Mouse (Mus musculus) forebrain, embryonic 10.5 days (tissue): Measurements from ENCODE around the gene Cavin1. TPM values are rescaled to one million over a fixed set of nuclear protein-coding genes. Genes with fewer than 3 reads are reported as not detected.

ENCODE experiments used
- DNase-seq: peaks from one replicate; pipeline ENCODE4 v3.0.0-alpha.2; 2017; ENCODE audit warnings: low spot score; ENCODE audit errors: extremely low spot score
- H3K27ac ChIP-seq: fragments of 300-500 bp; sonication (generic); 2 replicates; pipeline ENCODE4 v1.5.1; 2016; ENCODE audit warnings: mild to moderate bottlenecking
- H3K27me3 ChIP-seq: fragments of 300-500 bp; sonication (generic); 2 replicates; pipeline ENCODE4 v1.6.1; 2016; ENCODE audit warnings: mild to moderate bottlenecking; ENCODE audit not compliant: poor library complexity, severe bottlenecking
- H3K36me3 ChIP-seq: fragments of 300-500 bp; sonication (generic); replicated peaks from 2 replicates; pipeline ENCODE4 v1.6.1; 2016; ENCODE audit warnings: mild to moderate bottlenecking, moderate library complexity
- H3K4me1 ChIP-seq: fragments of 300-500 bp; sonication (generic); 2 replicates; pipeline ENCODE4 v1.6.1; 2016
- H3K4me3 ChIP-seq: fragments of 300-500 bp; sonication (generic); 2 replicates; pipeline ENCODE4 v1.5.1; 2016; ENCODE audit warnings: mild to moderate bottlenecking, moderate library complexity
- H3K9me3 ChIP-seq: fragments of 300-500 bp; sonication (generic); 2 replicates; pipeline ENCODE4 v1.6.1; 2016; ENCODE audit warnings: mild to moderate bottlenecking, moderate library complexity
- WGBS: fragments of 180-500 bp; shearing (Covaris S2); methylation state at CpG from one replicate; pipeline ENCODE4 v1.1.7; 2016; 5-methylcytosine and 5-hydroxymethylcytosine counted together
- polyA plus RNA-seq: library from polyadenylated mRNA; unstranded; fragments of >200 nt; fragmentation: Nextera tagmentation; extraction: Ambion mirVana; gene quantifications from 2 replicates; pipeline ENCODE4 v1.2.1, GENCODE M21; 2016

The Cavin1 gene
- polyA plus RNA-seq, 1 experiment from 2014 or later, result 16.6 TPM

- Histone ChIP-seq H3K4me3 (no peak overlapping the region), H3K4me1 (peaks cover 4% of the 10 kb centered on the region; the same call in 1 of the 2 replicates), H3K36me3 (no peaks in the 10 kb centered on the region), H3K27me3 (no peaks in the 10 kb centered on the region), H3K27ac (no peak overlapping the region), H3K9me3 (no peaks in the 10 kb centered on the region)
- DNase-seq, result no peak
- 68% methylated on average over 9 of the region's 9 CpGs for WGBS
Measured at GRCm38 (mm10) chr11:100994233-100994632, 23.5 kb upstream of the Cavin1 start.

- Histone ChIP-seq H3K27me3 (no peaks in the 10 kb centered on the region), H3K27ac (no peak overlapping the region), H3K9me3 (no peaks in the 10 kb centered on the region), H3K36me3 (no peaks in the 10 kb centered on the region), H3K4me1 (peaks cover 4% of the 10 kb centered on the region; the same call in 1 of the 2 replicates), H3K4me3 (no peak overlapping the region)
- 86% methylated on average over 2 of the region's 2 CpGs for WGBS
- DNase-seq, result no peak
Measured at GRCm38 (mm10) chr11:100993437-100993836, 22.8 kb upstream of the Cavin1 start.

GRCm38 (mm10) chr11:100991027-100991534 lies 20.4 kb upstream of the Cavin1 start:
- Histone ChIP-seq H3K27me3 (no peaks in the 10 kb centered on the region), H3K27ac (no peak overlapping the region), H3K4me1 (peaks cover 4% of the 10 kb centered on the region; the same call in 1 of the 2 replicates), H3K9me3 (no peaks in the 10 kb centered on the region), H3K4me3 (no peak overlapping the region), H3K36me3 (no peaks in the 10 kb centered on the region)
- DNase-seq, result no peak
- 24% methylated on average over 6 of the region's 6 CpGs for WGBS

- no peak for DNase-seq
- H3K9me3 ChIP-seq, result no peaks in the 10 kb centered on the region
- H3K4me3 ChIP-seq, result no peak overlapping the region
- no peak overlapping the region for H3K27ac ChIP-seq
- H3K4me1 ChIP-seq, result peaks cover 4% of the 10 kb centered on the region; the same call in 1 of the 2 replicates
- WGBS, result 71% methylated on average over 2 of the region's 2 CpGs
- no peaks in the 10 kb centered on the region for H3K27me3 ChIP-seq
- no peaks in the 10 kb centered on the region for H3K36me3 ChIP-seq
Measured at GRCm38 (mm10) chr11:100989666-100990065, 19.0 kb upstream of the Cavin1 start.

GRCm38 (mm10) chr11:100988674-100989073 lies 18.0 kb upstream of the Cavin1 start:
- Histone ChIP-seq H3K27ac (no peak overlapping the region), H3K9me3 (no peaks in the 10 kb centered on the region), H3K36me3 (no peaks in the 10 kb centered on the region), H3K27me3 (no peaks in the 10 kb centered on the region), H3K4me1 (peaks cover 5% of the 10 kb centered on the region), H3K4me3 (no peak overlapping the region)
- WGBS, result 85% methylated on average over 3 of the region's 3 CpGs
- no peak for DNase-seq

GRCm38 (mm10) chr11:100985607-100986006 lies 14.9 kb upstream of the Cavin1 start:
- DNase-seq, result no peak
- Histone ChIP-seq H3K4me3 (no peak overlapping the region), H3K27me3 (peaks cover 25% of the 10 kb centered on the region), H3K4me1 (peaks cover 9% of the 10 kb centered on the region), H3K27ac (no peak overlapping the region), H3K36me3 (no peaks in the 10 kb centered on the region), H3K9me3 (no peaks in the 10 kb centered on the region)
- WGBS, result 46% methylated on average over 3 of the region's 3 CpGs

- WGBS, result 83% methylated on average over 7 of the region's 7 CpGs
- H3K27ac ChIP-seq, result no peak overlapping the region
- peaks cover 9% of the 10 kb centered on the region for H3K4me1 ChIP-seq
- no peak overlapping the region for H3K4me3 ChIP-seq
- no peaks in the 10 kb centered on the region for H3K9me3 ChIP-seq
- DNase-seq, result no peak
- peaks cover 35% of the 10 kb centered on the region for H3K27me3 ChIP-seq
- no peaks in the 10 kb centered on the region for H3K36me3 ChIP-seq
Measured at GRCm38 (mm10) chr11:100983778-100984131, 13.1 kb upstream of the Cavin1 start.

- Histone ChIP-seq H3K36me3 (no peaks in the 10 kb centered on the region), H3K9me3 (no peaks in the 10 kb centered on the region), H3K4me3 (peak overlapping the region; percentile 48), H3K4me1 (peaks cover 9% of the 10 kb centered on the region), H3K27ac (no peak overlapping the region), H3K27me3 (peaks cover 35% of the 10 kb centered on the region)
- peak; percentile 86 for DNase-seq
- 6% methylated on average over 20 of the region's 20 CpGs for WGBS
Measured at GRCm38 (mm10) chr11:100983125-100983777, 12.6 kb upstream of the Cavin1 start.

GRCm38 (mm10) chr11:100982087-100982486 lies 11.4 kb upstream of the Cavin1 start:
- Histone ChIP-seq H3K27me3 (peaks cover 35% of the 10 kb centered on the region), H3K4me3 (no peak overlapping the region), H3K4me1 (peaks cover 9% of the 10 kb centered on the region), H3K9me3 (no peaks in the 10 kb centered on the region), H3K27ac (no peak overlapping the region), H3K36me3 (no peaks in the 10 kb centered on the region)
- DNase-seq, result no peak
- 12% methylated on average over 8 of the region's 8 CpGs for WGBS

- Histone ChIP-seq H3K27me3 (peaks cover 35% of the 10 kb centered on the region), H3K36me3 (no peaks in the 10 kb centered on the region), H3K4me3 (no peak overlapping the region), H3K9me3 (no peaks in the 10 kb centered on the region), H3K4me1 (peaks cover 9% of the 10 kb centered on the region), H3K27ac (no peak overlapping the region)
- WGBS, result 70% methylated on average over 3 of the region's 3 CpGs
- DNase-seq, result no peak
Measured at GRCm38 (mm10) chr11:100981236-100981635, 10.5 kb upstream of the Cavin1 start.

- H3K4me3 ChIP-seq, result no peak overlapping the region
- H3K27me3 ChIP-seq, result peaks cover 37% of the 10 kb centered on the region
- WGBS, result 66% methylated on average over 1 of the region's 1 CpGs
- no peak for DNase-seq
- H3K9me3 ChIP-seq, result no peaks in the 10 kb centered on the region
- no peaks in the 10 kb centered on the region for H3K36me3 ChIP-seq
- H3K4me1 ChIP-seq, result peaks cover 9% of the 10 kb centered on the region
- no peak overlapping the region for H3K27ac ChIP-seq
Measured at GRCm38 (mm10) chr11:100980438-100980837, 9.8 kb upstream of the Cavin1 start.

GRCm38 (mm10) chr11:100979887-100980286 lies 9.2 kb upstream of the Cavin1 start:
- Histone ChIP-seq H3K4me3 (no peak overlapping the region), H3K27ac (no peak overlapping the region), H3K27me3 (peaks cover 42% of the 10 kb centered on the region), H3K9me3 (no peaks in the 10 kb centered on the region), H3K4me1 (peaks cover 9% of the 10 kb centered on the region), H3K36me3 (no peaks in the 10 kb centered on the region)
- DNase-seq, result no peak
- WGBS, result 79% methylated on average over 8 of the region's 8 CpGs

GRCm38 (mm10) chr11:100975241-100975640 lies 4.6 kb upstream of the Cavin1 start:
- WGBS, result 72% methylated on average over 7 of the region's 7 CpGs
- Histone ChIP-seq H3K36me3 (no peaks in the 10 kb centered on the region), H3K4me3 (no peak overlapping the region), H3K27ac (no peak overlapping the region), H3K4me1 (peaks cover 5% of the 10 kb centered on the region), H3K27me3 (peaks cover 61% of the 10 kb centered on the region), H3K9me3 (no peaks in the 10 kb centered on the region)
- DNase-seq, result no peak
